Mouse (Mus musculus) C2C12 (cell line): ENCODE results near the gene Galnt15. TPM values are rescaled to one million over a fixed set of nuclear protein-coding genes. Genes with fewer than 3 reads are reported as not detected.

Source experiments
- H3K27me3 ChIP-seq: one replicate; pipeline ENCODE4 v1.6.1; 2011; ENCODE audit not compliant: control insufficient read depth, insufficient read depth, insufficient read length
- H3K36me3 ChIP-seq: one replicate; pipeline ENCODE4 v1.6.1; 2011; ENCODE audit not compliant: control insufficient read depth, insufficient read depth
- H3K4me3 ChIP-seq: one replicate; pipeline ENCODE4 v1.5.1; 2011; ENCODE audit warnings: mild to moderate bottlenecking, control low read depth; ENCODE audit not compliant: poor library complexity, insufficient read depth, severe bottlenecking
- H3K79me2 ChIP-seq: one replicate; pipeline ENCODE4 v1.6.1; 2011; ENCODE audit not compliant: control insufficient read depth, insufficient read depth
- H3K79me3 ChIP-seq: one replicate; pipeline ENCODE4 v1.6.1; 2011; ENCODE audit warnings: low read depth, control low read depth
- H3ac ChIP-seq: one replicate; pipeline ENCODE3; 2011; ENCODE audit warnings: low read depth; ENCODE audit not compliant: control insufficient read depth, insufficient read length
- CEBPB ChIP-seq: IDR thresholded peaks from one replicate; pipeline ENCODE4 v1.6.1; 2011; ENCODE audit warnings: low read depth, mild to moderate bottlenecking, control low read depth, moderate library complexity
- CTCF ChIP-seq: IDR thresholded peaks from one replicate; pipeline ENCODE4 v1.5.1; 2011; ENCODE audit not compliant: control insufficient read depth, insufficient read depth, insufficient read length
- FOSL1 ChIP-seq: IDR thresholded peaks from one replicate; pipeline ENCODE4 v1.8.0; 2011; ENCODE audit warnings: mild to moderate bottlenecking, low read length; ENCODE audit not compliant: poor library complexity, insufficient read depth, severe bottlenecking
- MAX ChIP-seq: IDR thresholded peaks from one replicate; pipeline ENCODE4 v1.6.1; 2011; ENCODE audit warnings: mild to moderate bottlenecking, control low read depth
- MYOD1 ChIP-seq: IDR thresholded peaks from one replicate; pipeline ENCODE4 v1.6.1; 2011; ENCODE audit warnings: low read depth; ENCODE audit not compliant: control insufficient read depth, insufficient read length
- MYOG ChIP-seq: IDR thresholded peaks from one replicate; pipeline ENCODE4 v1.6.1; 2011; ENCODE audit not compliant: control insufficient read depth, insufficient read length; ENCODE audit errors: extremely low read depth
- USF1 ChIP-seq: IDR thresholded peaks from one replicate; pipeline ENCODE4 v1.6.1; 2011; ENCODE audit warnings: low read depth, mild to moderate bottlenecking, control low read depth, moderate library complexity
- polyA plus RNA-seq: library from polyadenylated mRNA; unstranded; fragments of >200 nt; fragmentation: generic; extraction: Trizol; gene quantifications from one replicate; pipeline ENCODE4 v1.2.1, GENCODE M21; 2012; ENCODE audit warnings: missing spikeins

Gene Galnt15
- polyA plus RNA-seq, 1 experiment: 0.23 TPM

GRCm38 (mm10) chr14:32081026-32081425, 52.2 kb downstream of the Galnt15 start:
- Histone ChIP-seq H3K79me2 (peaks cover 28% of the 10 kb centered on the region), H3ac (no peak overlapping the region), H3K36me3 (peaks cover 33% of the 10 kb centered on the region), H3K27me3 (no peaks in the 10 kb centered on the region), H3K4me3 (no peak overlapping the region), H3K79me3 (peaks cover 28% of the 10 kb centered on the region)
- TF ChIP-seq USF1 (no peak), CTCF (no peak), MYOD1 (no peak)

- H3K79me3 ChIP-seq: peaks cover 41% of the 10 kb centered on the region
- H3K4me3 ChIP-seq: no peak overlapping the region
- H3K27me3 ChIP-seq: no peaks in the 10 kb centered on the region
- H3ac ChIP-seq: no peak overlapping the region
- no peak for TF ChIP-seq MYOG
- TF ChIP-seq MAX: no peak
- TF ChIP-seq CEBPB: no peak
- no peak for TF ChIP-seq USF1
- TF ChIP-seq CTCF: no peak
- TF ChIP-seq MYOD1: no peak
- no peak for TF ChIP-seq FOSL1
- H3K36me3 ChIP-seq: peaks cover 33% of the 10 kb centered on the region
- peaks cover 46% of the 10 kb centered on the region for H3K79me2 ChIP-seq
These were observed 54.1 kb downstream of the Galnt15 start for GRCm38 (mm10) chr14:32082891-32083290.

- H3K79me3 ChIP-seq: peaks cover 42% of the 10 kb centered on the region
- H3K4me3 ChIP-seq: no peak overlapping the region
- TF ChIP-seq USF1: no peak
- no peak for TF ChIP-seq MAX
- no peak for TF ChIP-seq FOSL1
- TF ChIP-seq MYOD1: no peak
- TF ChIP-seq MYOG: no peak
- TF ChIP-seq CTCF: no peak
- TF ChIP-seq CEBPB: no peak
- H3K27me3 ChIP-seq: no peaks in the 10 kb centered on the region
- H3K79me2 ChIP-seq: peaks cover 52% of the 10 kb centered on the region
- no peak overlapping the region for H3ac ChIP-seq
- peaks cover 33% of the 10 kb centered on the region for H3K36me3 ChIP-seq
These were observed 54.7 kb downstream of the Galnt15 start for GRCm38 (mm10) chr14:32083466-32083865.

- Histone ChIP-seq H3K27me3 (no peaks in the 10 kb centered on the region), H3K79me3 (peaks cover 45% of the 10 kb centered on the region), H3K36me3 (peaks cover 33% of the 10 kb centered on the region), H3K4me3 (peak within 1 kb of the TSS; percentile 69), H3ac (peak within 1 kb of the TSS; percentile 73), H3K79me2 (peaks cover 57% of the 10 kb centered on the region)
- peak; percentile 87 for TF ChIP-seq USF1
- TF ChIP-seq CTCF: no peak
- TF ChIP-seq MAX: peak; percentile 54
These were observed 56.1 kb downstream of the Galnt15 start, which contains the start of gene Oxnad1 for GRCm38 (mm10) chr14:32084761-32085485. TSS of gene Oxnad1 (plus strand) at chr14:32085374.

GRCm38 (mm10) chr14:32085486-32086201, 56.9 kb downstream of the Galnt15 start, which contains the start of gene Dph3:
TSS of gene Dph3 (minus strand) at chr14:32085729.
- H3K4me3 ChIP-seq: peak within 1 kb of the TSS; percentile 69
- peaks cover 57% of the 10 kb centered on the region for H3K79me2 ChIP-seq
- TF ChIP-seq MYOG: no peak
- TF ChIP-seq MYOD1: no peak
- peak; percentile 17 for TF ChIP-seq MAX
- peak; percentile 37 for TF ChIP-seq CEBPB
- no peak for TF ChIP-seq CTCF
- peaks cover 31% of the 10 kb centered on the region for H3K36me3 ChIP-seq
- peaks cover 45% of the 10 kb centered on the region for H3K79me3 ChIP-seq
- no peaks in the 10 kb centered on the region for H3K27me3 ChIP-seq
- H3ac ChIP-seq: peak within 1 kb of the TSS; percentile 73
